Mouse (Mus musculus) testis, adult 2 months (tissue): ENCODE measurements around the gene Rsph1.

ENCODE experiments used
- CTCF ChIP-seq: fragments of 200-500 bp; IDR thresholded peaks from 2 replicates; pipeline ENCODE4 v1.5.1; 2012; ENCODE audit warnings: low read depth, mild to moderate bottlenecking, inconsistent platforms, low read length, moderate library complexity; ENCODE audit not compliant: control insufficient read depth, insufficient read depth, insufficient replicate concordance
- POLR2A ChIP-seq: fragments of 200-500 bp; IDR thresholded peaks from 2 replicates; pipeline ENCODE4 v1.6.1; 2012; ENCODE audit warnings: low read depth, mild to moderate bottlenecking, inconsistent platforms, low read length, moderate library complexity; ENCODE audit not compliant: control insufficient read depth

GRCm38 (mm10) chr17:31216068-31216955 is 60.9 kb downstream of the Rsph1 start:
- TF ChIP-seq POLR2A (no peak), CTCF (no peak)
